Mouse (Mus musculus): ENCODE measurements around the gene Tnfrsf13c.

Gene Tnfrsf13c

DNA sequence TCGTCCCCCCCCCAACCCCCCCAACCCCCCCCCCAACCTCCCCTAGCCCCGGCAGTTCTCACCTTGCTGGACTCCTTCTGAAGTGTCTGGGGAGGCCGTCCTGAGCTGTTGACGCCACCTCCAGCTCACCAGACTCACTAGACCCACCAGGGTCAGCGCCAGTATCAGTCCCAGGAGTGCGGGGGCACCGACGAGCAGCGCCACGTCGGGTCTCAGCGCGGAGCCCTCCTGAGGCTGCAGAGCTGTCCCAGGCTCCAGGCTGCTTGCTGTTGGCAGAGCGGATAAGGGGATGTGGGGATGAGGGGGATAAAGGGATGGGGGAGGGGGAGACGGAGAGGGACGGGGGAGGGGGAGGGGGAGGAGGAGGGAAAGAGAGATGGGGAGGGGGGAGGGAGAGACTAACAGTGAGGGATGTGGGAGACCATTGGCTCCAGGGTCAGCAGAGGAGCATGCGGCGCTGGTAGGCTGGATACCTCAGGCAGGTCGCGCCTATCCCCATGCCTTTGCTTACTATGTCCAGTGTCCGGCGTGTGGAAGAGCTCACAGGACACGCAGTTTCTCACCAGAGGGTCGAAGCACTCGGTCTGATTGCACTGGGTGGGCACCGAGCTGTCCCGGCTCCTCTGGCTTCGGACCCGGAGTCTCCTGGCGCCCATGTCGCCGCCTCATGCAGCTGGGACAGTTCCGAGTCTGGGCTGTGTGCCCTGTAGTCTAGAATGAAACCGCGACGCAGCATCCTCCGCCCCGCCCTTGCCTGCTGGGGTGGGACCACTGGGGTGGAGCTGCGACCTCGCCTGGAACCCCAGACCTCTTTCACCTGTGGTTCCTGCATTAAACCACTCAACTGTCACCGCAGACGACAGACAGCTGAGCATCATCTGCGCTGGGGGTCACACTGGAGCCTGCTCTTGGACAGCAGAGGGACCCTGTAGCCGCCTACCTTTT is at the start of gene Tnfrsf13c:
Gene Tnfrsf13c, minus strand, starts transcription at position 713 of the 945 bp plus-strand sequence.
- TF ChIP-seq GATA4 (IDR thresholded peaks at IDR 0.05; ENCODE audit: insufficient replicate concordance, low read length): no peak

DNA sequence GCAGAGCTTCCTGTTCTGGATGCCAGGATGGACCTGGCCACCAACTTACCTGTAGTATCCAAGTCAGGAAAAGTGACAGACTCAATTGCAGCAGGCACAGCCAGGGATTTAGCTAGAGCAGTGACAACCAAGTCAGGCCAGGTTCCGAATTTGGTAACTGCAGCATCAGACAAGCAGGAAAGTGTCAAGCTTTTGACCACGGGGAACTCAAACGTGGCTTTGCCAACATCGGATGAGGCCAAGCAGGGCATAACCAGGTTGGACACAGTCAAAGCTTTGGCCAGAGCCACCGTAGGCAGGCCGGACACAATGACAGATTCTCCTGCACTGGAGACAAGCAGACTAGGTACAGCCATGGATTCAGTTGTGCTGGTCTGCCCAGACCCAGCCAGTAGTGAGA is 48.1 kb upstream of the Tnfrsf13c start:
- no peak for TF ChIP-seq GATA4 (IDR thresholded peaks at IDR 0.05; ENCODE audit: insufficient replicate concordance, low read length)

DNA sequence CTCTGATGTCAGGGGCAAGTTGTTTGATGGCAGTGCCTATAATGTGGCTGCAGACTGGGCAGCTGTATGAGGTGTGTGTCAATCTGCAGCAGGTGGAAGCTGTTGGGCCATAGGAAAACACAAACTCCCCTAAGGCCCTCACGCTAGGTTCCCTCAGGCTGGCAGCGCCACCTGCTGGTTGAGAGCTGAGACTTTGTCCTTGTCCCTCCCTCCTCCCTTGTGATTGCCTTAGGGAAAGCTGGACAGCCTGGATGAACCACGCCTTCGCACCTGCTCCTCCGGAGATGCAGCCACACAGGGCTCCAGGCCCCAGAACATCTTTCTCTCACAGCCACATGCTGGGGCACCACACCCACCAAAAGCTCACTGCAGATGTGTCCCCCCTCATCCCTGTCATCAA is 47.0 kb upstream of the Tnfrsf13c start:
- TF ChIP-seq GATA4 (IDR thresholded peaks at IDR 0.05; ENCODE audit: insufficient replicate concordance, low read length): no peak

DNA sequence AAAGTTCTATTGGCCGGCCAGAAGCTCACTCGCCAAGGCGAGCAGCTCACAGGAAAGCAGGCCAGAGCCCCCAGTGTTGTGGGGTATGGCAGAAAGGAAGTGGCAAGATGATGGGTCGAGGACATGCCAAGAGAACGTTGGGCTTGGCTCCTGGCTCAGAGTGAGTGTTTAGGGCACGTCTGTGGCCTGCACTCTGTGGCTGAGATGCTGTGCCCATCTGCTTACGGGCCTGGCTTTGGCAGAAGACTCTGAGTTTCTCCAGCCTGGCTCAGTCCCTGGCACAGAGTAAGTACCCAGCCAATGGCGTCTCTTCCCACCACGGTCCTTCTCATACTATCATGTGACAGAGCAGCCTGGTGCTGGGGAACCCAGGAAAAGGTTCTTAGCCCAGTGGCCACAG is 44.6 kb upstream of the Tnfrsf13c start:
- TF ChIP-seq GATA4 (IDR thresholded peaks at IDR 0.05; ENCODE audit: insufficient replicate concordance, low read length): no peak

DNA sequence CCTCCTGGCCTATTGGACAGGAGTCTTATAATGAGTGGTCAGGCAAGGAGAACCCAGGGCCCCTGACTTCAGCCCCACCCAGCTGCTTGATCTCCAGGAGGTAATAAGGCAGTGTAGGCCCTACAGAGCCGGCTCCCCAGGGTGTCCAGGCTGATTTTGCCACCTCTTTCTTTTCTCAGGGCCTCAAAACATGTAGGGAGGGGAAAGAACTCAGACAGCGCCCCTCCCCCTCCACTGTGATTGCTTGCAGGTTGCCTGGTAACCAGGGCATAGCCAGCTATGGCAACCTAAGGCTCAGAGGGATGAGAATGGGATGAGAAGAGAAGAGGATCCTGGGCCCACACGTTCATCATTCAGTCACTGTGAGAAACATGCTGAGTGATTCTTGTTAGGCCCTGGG is 44.0 kb upstream of the Tnfrsf13c start:
- TF ChIP-seq GATA4 (IDR thresholded peaks at IDR 0.05; ENCODE audit: insufficient replicate concordance, low read length): no peak

DNA sequence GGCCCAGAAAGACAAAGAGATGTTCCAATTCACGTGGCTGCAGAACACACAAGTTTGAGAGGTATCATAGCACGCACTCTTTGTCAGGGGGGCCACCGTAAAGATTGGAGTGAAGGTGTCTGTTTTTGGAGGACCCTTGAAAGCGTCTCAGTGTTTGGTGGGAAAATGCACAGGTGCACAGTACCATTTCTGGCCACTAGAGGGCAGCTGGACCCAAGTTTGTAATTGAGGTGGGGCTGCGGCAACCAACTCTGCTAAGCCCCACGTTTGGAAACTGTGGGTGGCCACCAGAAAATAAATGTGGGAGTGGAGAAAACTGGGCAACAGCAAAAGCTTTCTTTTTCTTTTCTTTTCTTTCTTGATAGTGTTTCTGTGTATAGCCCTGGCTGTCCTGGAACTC is 42.2 kb upstream of the Tnfrsf13c start:
- no peak for TF ChIP-seq GATA4 (IDR thresholded peaks at IDR 0.05; ENCODE audit: insufficient replicate concordance, low read length)

DNA sequence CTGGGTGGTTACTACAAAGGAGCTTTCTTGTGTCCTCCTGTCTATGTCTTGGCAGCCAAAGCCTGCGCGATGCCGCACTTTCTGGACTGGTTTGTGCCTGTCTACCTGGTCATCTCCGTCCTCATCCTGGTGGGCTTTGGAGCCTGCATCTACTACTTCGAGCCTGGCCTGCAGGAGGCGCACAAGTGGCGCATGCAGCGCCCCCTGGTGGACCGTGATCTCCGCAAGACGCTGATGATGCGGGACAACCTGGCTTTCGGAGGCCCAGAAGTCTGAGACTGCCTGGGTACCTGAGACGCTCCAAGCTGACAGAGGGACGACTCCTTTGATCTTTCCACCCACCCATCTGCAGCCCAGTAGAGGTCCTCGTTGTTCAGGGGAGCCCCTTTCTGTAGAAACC is 35.3 kb upstream of the Tnfrsf13c start:
- no peak for TF ChIP-seq GATA4 (IDR thresholded peaks at IDR 0.05; ENCODE audit: insufficient replicate concordance, low read length)

DNA sequence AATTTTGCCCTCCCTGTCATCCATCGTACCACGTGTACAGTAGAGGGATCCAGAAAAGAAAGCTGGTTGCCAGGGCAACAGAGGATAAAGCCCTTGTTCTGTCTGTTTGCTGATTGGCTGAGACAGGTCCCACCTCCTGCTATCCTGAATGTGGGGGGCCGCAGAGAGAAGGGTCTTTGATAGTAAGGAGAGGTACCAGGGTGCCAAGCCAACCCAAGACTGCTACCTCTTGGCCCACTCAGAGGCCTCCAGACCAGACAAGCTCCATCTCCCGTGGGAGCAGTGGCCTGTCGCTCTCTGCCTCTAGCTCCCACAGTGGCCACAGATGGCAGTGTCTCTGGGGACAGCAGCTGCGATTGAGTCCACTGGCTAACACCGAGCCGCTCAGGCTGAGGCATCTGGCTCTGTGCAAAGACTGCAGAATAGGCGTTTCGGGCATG is 31.8 kb upstream of the Tnfrsf13c start:
- TF ChIP-seq GATA4 (IDR thresholded peaks at IDR 0.05; ENCODE audit: insufficient replicate concordance, low read length): no peak

DNA sequence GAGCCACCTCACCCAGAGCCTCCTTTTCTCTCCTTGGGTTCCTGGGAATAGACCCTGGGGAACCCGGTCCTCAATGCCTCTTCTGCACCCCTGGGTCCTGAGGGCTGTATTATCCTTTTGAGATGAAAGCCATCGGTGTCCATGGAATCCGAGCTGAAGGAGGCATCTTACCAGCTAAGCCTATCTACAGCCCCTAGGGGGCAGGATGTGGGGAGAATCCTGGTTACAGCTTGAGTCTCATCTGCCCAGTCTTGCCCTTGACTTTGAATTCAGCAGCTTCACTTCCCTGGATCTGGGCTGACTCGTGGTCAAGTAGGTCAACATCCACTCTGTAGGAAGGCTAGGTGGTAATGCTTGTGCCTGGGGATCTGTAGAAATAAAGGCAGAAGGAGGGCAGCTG is 31.1 kb upstream of the Tnfrsf13c start:
- TF ChIP-seq GATA4 (IDR thresholded peaks at IDR 0.05; ENCODE audit: insufficient replicate concordance, low read length): no peak

DNA sequence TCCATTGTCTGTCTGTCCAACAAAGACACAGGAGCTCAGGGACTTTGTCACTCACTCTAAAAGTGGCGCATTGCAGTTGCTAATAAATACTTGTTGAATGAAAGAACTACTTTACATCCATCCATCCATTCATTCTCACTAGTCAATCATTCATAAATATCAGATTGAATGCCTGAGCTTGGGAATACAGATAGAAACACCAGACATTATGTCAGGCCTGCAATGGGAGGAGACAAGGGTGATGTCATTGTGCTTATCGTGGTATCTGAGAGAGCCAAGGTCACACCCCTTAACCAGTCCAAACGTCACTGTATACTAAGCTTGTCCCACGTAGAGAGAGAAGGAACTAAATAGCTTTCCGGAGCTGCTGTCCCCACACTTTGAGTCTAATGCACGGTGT is 27.9 kb upstream of the Tnfrsf13c start, which contains the start of gene 1500009C09Rik:
Gene 1500009C09Rik, plus strand, starts transcription at position 301 of the 400 bp plus-strand sequence.
- TF ChIP-seq GATA4 (IDR thresholded peaks at IDR 0.05; ENCODE audit: insufficient replicate concordance, low read length): no peak

DNA sequence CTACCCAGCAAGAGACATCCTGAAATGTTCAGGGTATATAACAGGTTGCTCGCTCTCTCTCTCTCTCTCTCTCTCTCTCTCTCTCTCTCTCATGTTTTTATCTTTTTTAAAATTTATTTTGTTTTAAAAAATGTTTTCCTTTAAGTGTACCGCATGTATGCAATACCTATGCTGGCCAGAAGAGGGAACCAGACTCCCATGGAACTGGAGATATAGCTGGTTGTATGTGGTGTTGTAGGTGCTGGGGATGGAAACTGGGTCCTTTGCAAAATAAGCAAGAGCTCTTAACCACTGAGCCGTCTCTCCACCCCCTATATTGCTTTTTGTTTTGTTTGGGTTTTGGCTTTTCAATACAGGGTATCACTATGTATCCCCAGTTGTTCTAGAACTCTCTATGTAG is 27.4 kb upstream of the Tnfrsf13c start:
- TF ChIP-seq GATA4 (IDR thresholded peaks at IDR 0.05; ENCODE audit: insufficient replicate concordance, low read length): no peak

DNA sequence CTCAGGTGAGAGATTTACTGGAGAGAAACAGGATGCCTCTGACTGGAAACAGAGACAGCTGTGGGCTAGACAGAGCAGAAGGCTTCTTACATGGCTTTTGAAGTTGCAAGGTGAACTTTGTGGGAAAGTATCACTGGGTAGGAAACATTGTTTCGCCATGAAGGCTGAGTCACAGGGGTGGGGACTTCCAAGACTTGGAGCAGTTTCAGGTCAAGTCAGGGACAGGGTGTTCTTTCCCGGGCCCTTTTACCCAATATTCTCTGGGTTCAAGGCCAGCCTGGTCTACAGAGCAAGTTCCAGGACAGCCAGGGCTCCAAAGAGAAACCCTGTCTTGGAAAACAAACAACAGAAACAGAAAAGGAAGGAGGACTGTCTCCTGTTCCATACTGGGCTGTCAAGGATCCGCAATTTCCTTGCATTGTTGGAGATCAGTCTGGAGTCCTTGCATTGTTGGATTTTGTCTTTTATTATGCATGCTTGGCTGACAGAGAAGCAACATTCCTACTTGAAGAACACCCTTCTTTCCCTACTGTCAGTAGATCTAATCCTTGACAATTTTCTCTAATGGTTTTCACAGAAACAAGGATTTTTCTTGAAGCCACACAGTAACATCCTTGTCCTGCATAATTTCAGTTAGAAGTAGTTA is 23.1 kb upstream of the Tnfrsf13c start:
- TF ChIP-seq GATA4 (IDR thresholded peaks at IDR 0.05; ENCODE audit: insufficient replicate concordance, low read length): no peak

DNA sequence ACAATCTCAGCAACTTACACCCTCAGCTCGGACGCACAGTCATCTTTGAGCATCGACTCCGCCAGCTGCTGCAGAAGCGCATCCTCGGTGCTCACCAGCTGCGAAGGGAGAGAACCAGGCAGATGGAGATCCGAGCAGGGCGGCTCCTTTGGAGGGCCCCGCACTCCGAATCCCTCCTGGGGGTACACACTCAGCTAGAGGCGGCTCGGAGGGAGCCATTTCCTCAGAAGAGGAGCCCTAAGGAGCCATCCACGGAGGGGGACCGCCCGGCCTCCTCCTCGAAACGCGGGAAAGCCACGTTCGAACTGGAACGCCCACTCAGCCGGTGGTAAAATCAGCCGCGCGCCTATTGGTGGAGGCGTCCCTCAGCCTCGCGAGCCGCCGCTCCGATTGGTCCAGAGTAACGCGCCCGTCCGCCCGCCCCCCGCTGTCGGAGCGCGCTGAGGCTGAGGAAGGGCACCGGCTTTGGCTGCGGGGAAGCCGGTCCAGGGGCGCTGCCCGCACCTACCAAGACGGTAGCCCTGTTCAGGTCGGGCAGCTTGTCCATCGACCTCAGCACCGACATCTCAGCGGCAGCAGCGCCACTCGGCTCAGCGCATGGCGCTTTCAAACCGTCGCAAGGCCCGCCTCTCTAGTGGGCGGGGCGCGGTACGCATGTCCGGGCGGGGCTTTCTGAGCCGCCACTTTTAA is 20.1 kb upstream of the Tnfrsf13c start, which contains the start of gene Cenpm:
Gene Cenpm, minus strand, starts transcription at position 634 of the 690 bp plus-strand sequence.
- TF ChIP-seq GATA4 (IDR thresholded peaks at IDR 0.05; ENCODE audit: insufficient replicate concordance, low read length): no peak

DNA sequence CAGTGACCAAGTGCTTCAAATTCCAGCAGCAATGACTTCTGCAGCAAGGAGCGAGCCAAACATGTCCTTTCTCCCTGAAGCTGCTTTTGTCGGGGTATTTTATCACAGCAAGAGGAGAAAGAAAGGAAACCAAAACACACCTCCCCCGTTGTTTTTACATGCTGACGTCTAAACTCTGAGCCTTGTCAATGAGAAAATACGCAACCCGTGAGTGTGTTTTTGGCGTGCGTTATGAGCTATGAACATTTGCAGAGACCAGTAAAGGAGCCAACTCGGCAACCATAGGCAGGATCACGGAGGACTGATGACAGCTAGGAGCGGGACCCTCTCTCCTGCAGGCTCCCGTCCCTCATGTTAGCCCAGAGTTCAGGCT is 19.6 kb upstream of the Tnfrsf13c start:
- TF ChIP-seq GATA4 (IDR thresholded peaks at IDR 0.05; ENCODE audit: insufficient replicate concordance, low read length): no peak

DNA sequence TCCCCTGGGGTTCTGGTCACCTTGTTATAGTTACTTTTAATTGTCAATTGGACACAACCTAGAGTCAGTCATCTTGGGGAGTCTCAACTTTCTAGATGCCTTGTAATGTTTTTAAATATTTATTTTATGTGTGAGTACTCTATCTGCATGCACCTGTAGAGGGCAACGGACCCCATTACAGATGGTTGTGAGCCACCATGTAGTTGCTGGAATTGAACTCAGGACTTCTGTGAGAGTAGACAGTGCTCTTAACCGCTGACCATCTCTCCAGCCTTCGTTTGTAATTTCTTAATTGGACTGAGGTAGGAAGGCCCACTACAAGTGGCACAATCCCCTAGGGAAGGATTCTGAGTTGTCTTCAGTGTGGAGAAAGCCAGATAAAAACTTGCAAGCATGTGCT is 19.1 kb upstream of the Tnfrsf13c start:
- TF ChIP-seq GATA4 (IDR thresholded peaks at IDR 0.05; ENCODE audit: insufficient replicate concordance, low read length): no peak
